ENCODE assay signal across 1 mouse cellular context in the genomic region with DNA sequence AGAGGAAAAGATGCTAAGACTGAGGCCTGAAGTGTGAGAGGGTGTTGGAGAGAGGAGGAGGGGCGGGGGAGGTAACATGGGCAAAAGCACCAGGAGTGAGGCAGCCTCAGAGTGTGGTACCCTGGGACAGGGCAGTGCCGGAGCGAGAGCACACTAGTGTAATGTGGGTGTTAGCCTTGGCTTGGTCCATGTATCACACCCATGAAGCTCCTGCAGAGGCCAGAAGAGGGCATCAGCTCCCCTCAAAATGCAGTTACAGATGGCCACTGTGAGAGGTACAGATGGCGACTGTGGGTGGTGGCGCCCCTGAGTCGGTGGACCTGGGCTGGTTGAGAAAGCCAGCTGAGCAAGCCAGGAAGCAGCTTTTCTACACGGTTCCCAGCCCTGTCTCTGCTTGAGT.
TF ChIP-seq lines count a peak whose summit lies in the region.

No protein-coding gene starts in this region.

TF ChIP-seq in CH12.LX, 34 proteins besides CTCF, POLR2A, EP300 and RAD21 (continued from another document):
- TF ChIP-seq USF2 (conservative IDR thresholded peaks at IDR 0.05; ENCODE audit: low read depth, low read length) (no peak), IRF4 (IDR thresholded peaks at IDR 0.05; ENCODE audit: low read depth, low read length) (peak; percentile 38; the same call in 1 of the 2 replicates), HCFC1 (IDR thresholded peaks at IDR 0.05; ENCODE audit: low read depth, low read length) (no peak), MAX (IDR thresholded peaks at IDR 0.05; ENCODE audit: low read length) (no peak), MYC (IDR thresholded peaks at IDR 0.05; ENCODE audit: low read depth, low read length) (no peak), KAT2A (IDR thresholded peaks at IDR 0.05; ENCODE audit: insufficient replicate concordance, low read length) (no peak), TCF12 (IDR thresholded peaks at IDR 0.05; ENCODE audit: low read depth, low read length) (0 out of 2 replicates have a peak, but pooled peaks have one; percentile 33), CHD1 (IDR thresholded peaks at IDR 0.05; ENCODE audit: low read depth, low read length) (no peak)
